Mouse (Mus musculus) limb, embryonic 13.5 days (tissue): Measurements from ENCODE around the gene Zscan12. TPM values are rescaled to one million over a fixed set of nuclear protein-coding genes. Genes with fewer than 3 reads are reported as not detected.

ENCODE experiments used
- microRNA-seq: library from miRNA; unstranded; fragments of <30 nt; microRNA quantifications from one replicate; pipeline ENCODE4, GENCODE M21; 2016
- polyA plus RNA-seq: library from polyadenylated mRNA; unstranded; fragments of >200 nt; fragmentation: Nextera tagmentation; extraction: Ambion mirVana; gene quantifications from 2 replicates; pipeline ENCODE4 v1.2.1, GENCODE M21; 2015

Gene Zscan12
- polyA plus RNA-seq, 1 experiment from 2014 or later, result 14.6 TPM

Small RNAs within 50 kb of the gene (microRNA-seq; reads per million reads assigned to microRNA genes)
- not detected for gene Mir6942

Other genes starting within 250 kb of the Zscan12 start
- gene Olfr263, start 233.2 kb upstream of the Zscan12 start, polyA plus RNA-seq, result not detected in 2 replicates
- gene Olfr1368, start 217.0 kb upstream of the Zscan12 start, polyA plus RNA-seq, result not detected in 2 replicates
- 139 and 140 TPM in 2 replicates for gene Trim27, start 183.4 kb upstream of the Zscan12 start, polyA plus RNA-seq
- gene Gpx5, start 70.1 kb upstream of the Zscan12 start, polyA plus RNA-seq, result not detected in 2 replicates
- gene Gpx6, start 50.7 kb upstream of the Zscan12 start, polyA plus RNA-seq, result 0.28 and 0.52 TPM in 2 replicates
- gene Olfr1367, start 15.9 kb upstream of the Zscan12 start, polyA plus RNA-seq, result not detected in 2 replicates
- gene Zkscan3, start 39.9 kb downstream of the Zscan12 start, polyA plus RNA-seq, result 101 and 105 TPM in 2 replicates
- 3.5 and 3.7 TPM in 2 replicates for gene Pgbd1, start 78.2 kb downstream of the Zscan12 start, polyA plus RNA-seq
- 37.8 and 37.9 TPM in 2 replicates for gene Zscan26, start 90.9 kb downstream of the Zscan12 start, polyA plus RNA-seq
- gene Nkapl, start 105.7 kb downstream of the Zscan12 start, polyA plus RNA-seq, result 2.9 and 3.1 TPM in 2 replicates
- 4.0 and 4.9 TPM in 2 replicates for gene Zkscan4, start 116.1 kb downstream of the Zscan12 start, polyA plus RNA-seq
- gene Gm10065, start 116.6 kb downstream of the Zscan12 start, polyA plus RNA-seq, result not detected in 2 replicates
- 0.14 and 0.49 TPM in 2 replicates for gene AK157302, start 132.4 kb downstream of the Zscan12 start, polyA plus RNA-seq
- gene Gm11273, start 138.6 kb downstream of the Zscan12 start, polyA plus RNA-seq, result 6.4 and 6.9 TPM in 2 replicates
- gene Zkscan8, start 168.3 kb downstream of the Zscan12 start, polyA plus RNA-seq, result 7.0 and 8.2 TPM in 2 replicates
- gene Olfr1366, start 180.0 kb downstream of the Zscan12 start, polyA plus RNA-seq, result 0.10 and 0.15 TPM in 2 replicates
- gene Olfr1535, start 197.1 kb downstream of the Zscan12 start, polyA plus RNA-seq, result 0.05 TPM in 1 of 2 replicates, not detected in the other
- gene Olfr1364, start 218.9 kb downstream of the Zscan12 start, polyA plus RNA-seq, result not detected in 2 replicates